Mouse (Mus musculus) large intestine, adult 2 months (tissue): ENCODE data around the gene Cyp4a32. TPM values are rescaled to one million over a fixed set of nuclear protein-coding genes. Genes with fewer than 3 reads are reported as not detected.
"Not testable (repeated sequence)": the region's sequence is repeated elsewhere in the genome, so short reads cannot be mapped to it uniquely, and the experiment has no call there.

Experiments used
- DNase-seq: peaks from one replicate; pipeline ENCODE4 v3.0.0-alpha.2; 2012; ENCODE audit warnings: low read depth, low spot score
- WGBS: fragments of 180-500 bp; shearing (Covaris S2); methylation state at CpG from one replicate; pipeline ENCODE4 v1.1.7; 2018; 5-methylcytosine and 5-hydroxymethylcytosine counted together
- polyA plus RNA-seq: library from polyadenylated mRNA; depleted of rRNA; stranded (reverse); fragments of >200 nt; gene quantifications from 2 replicates; pipeline ENCODE4 v1.2.3, GENCODE M21; 2012; rRNA removed

Gene Cyp4a32
- not detected in 2 replicates for polyA plus RNA-seq

GRCm38 (mm10) chr4:115600611-115601010 lies at the start of gene Cyp4a32:
Gene Cyp4a32, plus strand, starts transcription at chr4:115600969.
- WGBS = 86% methylated on average over 8 of the region's 8 CpGs
- not testable (repeated sequence) for DNase-seq

DNA sequence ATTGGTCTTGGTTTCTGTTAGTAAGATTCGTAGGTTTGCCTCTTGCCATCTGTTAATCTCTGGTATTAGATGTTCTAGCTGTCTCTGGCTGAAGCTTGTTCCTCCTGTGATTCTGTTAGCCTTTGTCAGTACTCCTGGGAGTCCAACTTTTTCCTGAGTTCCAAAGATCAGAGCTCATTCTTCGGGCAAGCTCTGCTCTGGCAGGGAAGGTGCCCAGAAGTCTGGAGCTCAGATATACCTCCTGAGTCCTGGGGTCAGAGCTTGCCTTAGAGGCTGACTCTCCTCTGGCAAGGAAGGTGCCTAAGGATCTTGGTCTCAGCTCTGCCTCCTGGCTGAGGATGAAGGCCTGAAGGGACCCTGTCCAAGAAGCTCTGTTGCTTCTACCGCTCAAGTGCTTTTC lies 48.0 kb upstream of the Cyp4a32 start:
- no peak for DNase-seq
- 85% methylated on average over 3 of the region's 3 CpGs for WGBS

GRCm38 (mm10) chr4:115555513-115555912 lies 45.3 kb upstream of the Cyp4a32 start:
- WGBS = 46% methylated on average over 2 of the region's 2 CpGs
- DNase-seq = no peak

DNA sequence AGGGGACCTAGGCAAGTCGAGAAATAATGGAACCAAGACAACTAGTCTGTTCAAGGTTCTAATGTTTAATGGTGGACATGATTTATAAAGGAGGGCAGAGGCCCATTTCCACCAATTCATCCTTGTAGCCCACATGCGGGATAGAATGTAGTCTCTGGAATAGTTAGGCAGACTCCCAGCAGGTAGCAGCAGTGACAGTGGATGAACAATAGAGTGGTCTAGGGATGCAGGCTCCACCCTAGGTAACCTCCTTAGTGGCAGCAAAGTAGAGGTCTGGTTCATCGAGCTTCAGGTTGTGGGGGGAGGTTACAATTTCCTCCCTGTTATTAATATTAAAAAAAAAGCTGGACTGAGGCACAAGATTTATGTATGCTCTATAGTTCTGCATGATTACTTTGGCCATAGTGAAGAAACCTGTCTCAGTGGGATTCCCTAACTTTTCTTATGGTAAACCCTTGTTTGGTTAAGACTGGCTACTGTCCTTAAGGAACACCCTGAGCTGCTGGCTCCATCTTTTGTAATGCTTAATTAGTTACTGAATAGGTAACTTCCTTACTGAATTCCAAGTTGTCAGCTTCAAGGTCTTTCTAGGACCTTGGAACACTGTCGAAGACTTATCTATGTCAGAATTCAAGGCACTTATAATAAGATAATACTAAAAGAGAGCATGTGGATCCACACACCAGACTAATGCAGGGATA lies 42.8 kb upstream of the Cyp4a32 start:
- DNase-seq = no peak
- 69% methylated on average over 4 of the region's 4 CpGs for WGBS

DNA sequence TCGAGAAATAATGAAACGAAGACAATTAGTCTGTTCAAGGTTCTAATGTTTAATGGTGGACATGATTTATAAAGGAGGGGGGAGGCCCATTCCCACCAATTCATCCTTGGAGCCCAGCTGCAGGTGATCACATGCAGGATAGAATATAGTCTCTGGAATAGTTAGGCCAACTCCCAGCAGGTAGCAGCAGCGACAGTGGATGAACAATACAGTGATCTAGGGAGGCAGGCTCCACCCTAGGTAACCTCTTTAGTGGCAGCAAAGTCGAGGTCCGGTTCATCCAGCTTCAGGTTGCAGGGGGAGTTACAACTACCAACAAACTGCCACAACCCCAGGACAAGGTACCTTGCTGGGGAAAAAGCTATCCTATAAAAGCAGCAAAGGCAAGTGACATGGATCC lies 39.5 kb upstream of the Cyp4a32 start:
- WGBS = 59% methylated on average over 5 of the region's 5 CpGs
- not testable (repeated sequence) for DNase-seq

DNA sequence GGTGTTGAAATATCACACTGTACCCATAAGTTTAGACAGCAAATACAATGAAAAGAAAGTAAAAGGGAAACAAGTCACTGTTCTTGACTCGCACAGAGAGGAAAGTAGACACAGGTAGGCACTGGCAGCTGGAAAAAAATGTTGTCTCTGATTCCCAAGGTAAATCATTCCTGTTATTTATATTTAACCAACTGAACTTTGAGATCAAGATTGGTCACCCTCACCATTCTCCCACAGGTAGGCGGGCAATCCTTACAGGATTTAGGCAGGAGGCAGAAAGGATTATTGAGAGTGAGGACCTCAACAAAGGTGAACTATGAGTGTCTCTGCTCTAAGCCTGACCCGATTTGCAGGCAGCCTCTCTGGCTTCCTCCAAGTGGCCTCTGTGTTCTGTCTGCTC lies 37.4 kb upstream of the Cyp4a32 start, which contains the start of gene Cyp4a31:
TSS of gene Cyp4a31 (plus strand) at position 249 of the 400 bp plus-strand sequence.
- no peak for DNase-seq
- WGBS = 72% methylated on average over 3 of the region's 3 CpGs

- DNase-seq = not testable (repeated sequence)
- 71% methylated on average over 6 of the region's 6 CpGs for WGBS
These were observed 36.1 kb upstream of the Cyp4a32 start for GRCm38 (mm10) chr4:115564469-115565225.

GRCm38 (mm10) chr4:115575255-115575654 lies 25.5 kb upstream of the Cyp4a32 start:
- no peak for DNase-seq
- 71% methylated on average over 3 of the region's 3 CpGs for WGBS

DNA sequence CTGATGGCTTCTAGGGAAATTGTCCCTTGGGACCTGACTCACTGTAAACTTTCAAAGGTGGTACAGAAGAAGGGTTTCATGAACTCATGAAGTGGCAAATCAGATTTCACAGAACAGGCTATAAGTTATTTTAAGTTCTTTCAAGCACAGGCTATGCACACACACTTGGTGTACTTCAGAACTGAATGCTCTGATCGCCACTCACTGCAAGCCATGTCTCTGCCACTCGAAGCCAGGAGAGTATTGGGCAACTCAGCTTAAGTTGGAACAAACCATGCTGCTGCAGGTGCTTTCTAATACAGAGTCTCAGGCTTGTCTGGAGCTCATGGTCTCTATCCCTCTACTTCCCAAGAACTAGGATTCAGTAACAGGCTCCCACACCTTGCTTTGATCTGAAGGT lies 25.0 kb upstream of the Cyp4a32 start:
- DNase-seq = no peak
- WGBS = 71% methylated on average over 2 of the region's 2 CpGs

GRCm38 (mm10) chr4:115583036-115583435 lies 17.7 kb upstream of the Cyp4a32 start:
- DNase-seq = no peak

DNA sequence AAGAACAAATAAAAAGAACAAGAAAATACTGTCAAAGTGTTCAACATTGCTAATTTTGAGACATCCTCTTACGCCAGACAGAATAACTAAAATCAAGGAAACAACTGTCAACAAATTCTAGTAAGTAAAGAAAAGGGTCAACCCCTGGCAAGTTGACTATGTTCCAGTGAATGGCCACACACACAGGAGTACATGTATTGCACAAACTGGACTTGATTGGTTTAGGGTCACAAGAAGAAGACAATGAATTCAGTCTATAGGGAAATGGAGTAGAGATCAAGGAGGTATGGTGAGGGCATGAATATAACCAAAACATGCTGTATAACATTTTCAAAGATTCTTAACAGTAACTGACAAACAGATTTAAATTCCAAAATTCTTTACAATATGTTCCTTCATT lies 4.4 kb upstream of the Cyp4a32 start:
- no peak for DNase-seq
- WGBS = 86% methylated on average over 1 of the region's 1 CpGs

DNA sequence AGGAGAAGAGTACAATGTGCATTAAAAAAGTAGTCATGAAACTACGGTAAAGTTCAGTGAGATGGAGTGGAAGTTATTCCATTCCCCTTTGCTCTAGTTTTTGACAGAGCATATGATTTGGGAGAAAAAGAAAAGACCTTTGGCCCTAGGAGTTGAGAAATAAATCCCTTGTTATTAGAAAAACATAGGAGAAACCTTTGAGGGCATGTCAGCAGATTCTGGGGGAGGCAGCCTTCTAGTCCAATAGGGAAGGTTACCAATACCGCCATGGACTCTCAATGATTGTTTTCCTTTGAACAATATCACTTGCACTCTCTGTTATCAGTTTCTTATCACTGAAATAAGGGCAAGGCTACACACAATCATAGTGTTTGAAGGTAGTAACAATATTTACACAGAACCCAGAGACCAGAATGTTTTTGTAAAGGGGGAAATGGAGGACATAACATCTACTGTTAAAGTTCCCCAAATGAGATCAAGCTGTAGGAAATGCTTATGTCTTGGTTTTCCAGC lies 3.9 kb upstream of the Cyp4a32 start:
- WGBS = 48% methylated on average over 2 of the region's 2 CpGs
- no peak for DNase-seq

DNA sequence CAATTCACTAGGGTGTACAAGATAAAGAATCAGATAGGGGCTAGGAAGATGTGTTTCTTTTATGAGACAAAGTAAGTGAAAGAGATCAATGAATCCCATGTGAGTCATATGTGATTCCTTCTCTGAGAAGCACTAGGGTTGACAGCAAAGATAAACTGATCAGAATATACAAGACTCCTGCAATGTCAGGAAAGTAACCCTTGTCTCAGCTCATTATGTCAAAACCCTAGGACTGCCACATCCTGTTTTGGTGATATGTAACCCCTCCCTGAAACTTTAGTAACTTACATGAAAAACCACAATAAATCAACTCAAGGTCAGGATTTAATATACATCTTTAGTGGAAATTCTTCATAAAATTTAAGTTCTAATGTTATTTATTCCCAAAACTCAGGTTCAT lies 13.2 kb downstream of the Cyp4a32 start:
- no peak for DNase-seq

DNA sequence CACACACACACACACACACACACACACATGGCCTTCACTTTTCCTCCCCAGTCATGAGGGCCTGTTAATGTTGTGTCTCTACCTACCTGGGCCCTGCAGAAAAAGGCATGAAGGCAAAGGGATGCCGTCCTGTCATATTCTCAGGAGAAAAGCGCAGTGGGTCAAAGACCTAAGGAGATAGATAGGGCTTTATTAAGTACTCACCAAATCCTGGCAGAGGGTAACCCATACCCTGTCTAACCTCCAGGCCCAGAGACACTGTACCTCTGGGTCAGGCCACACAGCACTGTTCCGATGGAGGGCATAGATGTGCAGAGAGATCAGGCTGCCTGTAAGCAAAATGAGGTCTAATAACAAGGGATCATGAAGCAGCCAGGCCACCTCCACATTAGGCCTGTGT lies 24.8 kb downstream of the Cyp4a32 start:
- DNase-seq = not testable (repeated sequence)
- 86% methylated on average over 3 of the region's 3 CpGs for WGBS

DNA sequence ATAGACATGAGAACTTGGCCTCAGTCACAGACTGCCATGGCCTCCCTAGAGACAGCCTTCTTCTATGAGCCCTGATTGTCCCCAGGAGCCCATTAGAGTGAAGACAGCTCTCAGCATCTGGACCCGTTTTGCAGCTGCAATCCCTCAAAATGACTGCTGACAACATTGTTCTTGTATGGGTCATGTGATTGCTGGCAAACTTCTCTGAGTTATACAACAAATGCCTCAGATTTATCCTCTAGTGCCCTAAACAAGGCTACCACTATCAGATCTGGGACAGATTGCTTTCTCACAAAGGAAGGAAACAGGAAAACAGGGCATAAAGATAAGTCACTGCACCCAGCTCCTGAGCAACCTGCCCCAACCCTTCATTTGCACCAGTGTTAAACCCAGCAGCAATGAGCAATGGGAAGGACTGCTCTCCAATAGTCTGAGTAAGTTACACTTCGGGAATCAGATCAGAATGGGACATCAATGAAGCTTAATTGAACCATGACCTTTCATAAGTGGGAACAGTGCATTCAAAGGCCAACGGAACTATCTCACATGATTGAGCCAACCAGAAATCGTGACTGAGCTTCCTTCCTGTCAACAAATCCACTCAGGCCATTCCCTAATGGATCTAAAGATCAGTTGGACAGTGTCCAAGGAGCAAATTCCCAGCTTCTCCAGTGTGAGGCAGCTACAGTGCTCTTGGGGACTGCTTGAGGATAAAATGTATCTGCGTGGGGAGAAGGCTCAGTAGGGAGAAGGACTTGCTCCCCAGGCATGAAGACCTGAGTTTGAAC lies 42.4 kb downstream of the Cyp4a32 start:
- 17% methylated on average over 5 of the region's 5 CpGs for WGBS
- no peak for DNase-seq

GRCm38 (mm10) chr4:115645371-115645770 lies 44.6 kb downstream of the Cyp4a32 start:
- DNase-seq = peak; percentile 68

- WGBS = 35% methylated on average over 9 of the region's 9 CpGs
- DNase-seq = peak; percentile 62
These were observed 46.8 kb downstream of the Cyp4a32 start, which contains the start of gene Cyp4b1 for GRCm38 (mm10) chr4:115647580-115647979. Gene Cyp4b1, minus strand, starts transcription at chr4:115647723.

DNA sequence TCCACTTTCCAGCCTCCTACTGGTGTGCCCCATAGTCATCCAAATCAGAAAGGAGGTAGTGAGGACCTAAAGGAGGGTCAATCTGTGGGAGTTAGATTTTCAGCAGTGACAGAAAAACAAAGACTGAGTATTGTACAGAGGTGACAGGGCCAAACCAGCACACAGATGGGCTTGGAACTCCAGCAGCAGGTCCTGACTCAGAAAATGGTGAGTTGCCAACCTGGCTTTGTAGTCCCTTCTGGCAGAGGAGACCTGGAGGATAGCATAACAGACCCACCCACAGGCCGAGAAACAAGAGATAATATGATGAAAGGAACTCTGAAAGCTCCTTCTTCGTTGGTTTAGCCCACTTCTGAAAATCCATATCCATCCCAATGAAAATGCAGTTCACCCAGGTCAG lies 48.0 kb downstream of the Cyp4a32 start:
- 73% methylated on average over 2 of the region's 2 CpGs for WGBS
- no peak for DNase-seq

DNA sequence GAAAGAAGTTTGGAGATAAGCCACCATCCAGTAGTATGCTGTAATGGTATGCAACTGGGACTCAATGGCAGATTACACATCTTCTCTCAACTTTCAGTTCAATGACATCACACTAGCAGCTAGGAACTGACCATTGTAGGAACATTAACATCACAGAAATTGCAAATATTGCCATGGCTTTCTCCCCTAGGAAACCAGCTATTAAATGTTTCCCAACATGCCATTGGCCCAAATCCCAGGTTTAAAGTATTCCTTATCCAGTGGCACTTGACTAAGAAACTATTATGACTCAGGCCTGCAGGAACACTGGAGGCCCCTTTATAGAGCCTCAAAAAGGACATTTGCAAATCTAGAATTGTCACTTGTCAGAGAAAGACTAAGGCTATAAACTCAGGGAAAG lies 48.6 kb downstream of the Cyp4a32 start:
- DNase-seq = no peak

DNA sequence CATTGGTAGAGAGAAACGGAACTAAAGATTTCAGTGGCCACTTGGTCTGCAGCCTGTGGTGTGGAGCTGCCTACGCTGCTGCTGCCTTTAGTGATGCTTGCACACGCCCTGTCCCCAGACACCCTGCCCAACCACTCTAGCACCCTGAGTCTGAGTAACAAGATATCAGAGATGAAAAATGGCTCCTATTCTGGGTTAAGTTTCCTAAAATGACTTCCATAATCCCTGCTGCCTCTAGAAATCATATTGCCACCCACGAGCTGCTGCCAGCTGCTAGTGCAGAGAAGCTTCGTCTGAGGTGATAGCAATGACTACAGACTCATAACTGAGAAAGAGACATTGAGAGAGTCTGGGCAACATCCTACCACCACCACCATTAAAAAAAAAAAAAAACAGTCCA lies 50.1 kb downstream of the Cyp4a32 start:
- 90% methylated on average over 5 of the region's 5 CpGs for WGBS
- no peak for DNase-seq
